Mouse (Mus musculus): ENCODE data around the gene Syap1. TPM values are rescaled to one million over a fixed set of nuclear protein-coding genes. Genes with fewer than 3 reads are reported as not detected.
"Not testable (repeated sequence)": the region's sequence is repeated elsewhere in the genome, so short reads cannot be mapped to it uniquely, and the experiment has no call there.

Gene Syap1
- polyA plus RNA-seq, 1 experiment from 2014 or later = 19.4 TPM

DNA sequence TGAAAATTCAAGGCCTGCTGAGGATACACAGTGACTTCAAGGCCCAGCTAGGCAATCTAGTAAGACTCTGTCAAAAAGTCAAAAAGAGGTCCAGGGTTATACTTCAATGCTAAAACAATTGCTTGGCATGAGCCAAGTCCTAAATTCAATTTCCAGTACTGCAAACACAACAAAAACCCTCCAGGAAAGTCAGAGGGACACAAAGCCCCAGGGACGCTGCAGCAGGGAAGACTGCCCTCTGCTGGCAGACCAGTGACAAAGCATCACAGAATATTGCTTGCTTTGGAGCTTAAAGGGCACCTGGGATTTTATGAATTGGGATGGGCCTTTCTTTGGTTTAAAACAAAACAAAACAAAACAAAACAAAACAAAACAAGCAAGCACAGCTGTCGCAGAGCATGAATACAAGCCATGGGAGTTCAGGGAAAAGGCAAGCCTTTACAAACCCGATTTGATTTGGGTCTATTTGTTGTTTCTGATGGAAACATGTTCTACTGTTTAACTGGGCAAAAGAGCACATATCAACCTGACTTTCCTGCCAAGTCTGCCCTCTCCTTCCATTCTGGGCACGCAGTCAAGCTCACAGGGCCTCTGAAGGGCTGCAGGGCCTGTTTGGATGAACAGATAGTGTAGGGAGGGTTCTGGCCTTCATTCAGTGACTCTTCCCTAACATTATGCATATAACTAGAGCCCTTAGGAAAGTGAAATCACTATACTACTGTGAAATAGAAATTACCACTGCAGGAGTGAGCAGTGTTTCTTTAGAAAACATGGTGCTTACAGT is 16.3 kb downstream of the Syap1 start:
- H3K27me3 ChIP-seq (ENCODE audit: poor library complexity, severe bottlenecking) = peaks cover 10% of the 10 kb centered on the region
- DNase-seq (ENCODE audit: extremely low spot score, low spot score) = peak; percentile 15
- no peak overlapping the region for H3K27ac ChIP-seq
- H3K4me3 ChIP-seq = no peak overlapping the region
- WGBS = 37% methylated on average over 4 of the region's 4 CpGs
- no peaks in the 10 kb centered on the region for H3K4me1 ChIP-seq
- no peaks in the 10 kb centered on the region for H3K9me3 ChIP-seq
- H3K36me3 ChIP-seq (replicated peaks) = peaks cover 48% of the 10 kb centered on the region

- H3K27me3 ChIP-seq (ENCODE audit: poor library complexity, severe bottlenecking) = peaks cover 10% of the 10 kb centered on the region
- H3K9me3 ChIP-seq = no peaks in the 10 kb centered on the region
- no peak overlapping the region for H3K4me3 ChIP-seq
- no peaks in the 10 kb centered on the region for H3K4me1 ChIP-seq
- 87% methylated on average over 3 of the region's 3 CpGs for WGBS
- peaks cover 56% of the 10 kb centered on the region for H3K36me3 ChIP-seq (replicated peaks)
- H3K27ac ChIP-seq = no peak overlapping the region
- DNase-seq (ENCODE audit: extremely low spot score, low spot score) = no peak
Measured at GRCm38 (mm10) chrX:162868294-162868965, 19.8 kb downstream of the Syap1 start.

- Histone ChIP-seq H3K27me3 (ENCODE audit: poor library complexity, severe bottlenecking) (0 out of 2 replicates have a peak, but pooled peaks cover 6% of the 10 kb centered on the region), H3K27ac (no peak overlapping the region), H3K4me1 (no peaks in the 10 kb centered on the region), H3K4me3 (no peak overlapping the region), H3K9me3 (no peaks in the 10 kb centered on the region), H3K36me3 (replicated peaks) (no peaks in the 10 kb centered on the region)
- no peak for DNase-seq (ENCODE audit: extremely low spot score, low spot score)
- 77% methylated on average over 1 of the region's 1 CpGs for WGBS
Measured at GRCm38 (mm10) chrX:162848682-162849081, 39.6 kb downstream of the Syap1 start.

DNA sequence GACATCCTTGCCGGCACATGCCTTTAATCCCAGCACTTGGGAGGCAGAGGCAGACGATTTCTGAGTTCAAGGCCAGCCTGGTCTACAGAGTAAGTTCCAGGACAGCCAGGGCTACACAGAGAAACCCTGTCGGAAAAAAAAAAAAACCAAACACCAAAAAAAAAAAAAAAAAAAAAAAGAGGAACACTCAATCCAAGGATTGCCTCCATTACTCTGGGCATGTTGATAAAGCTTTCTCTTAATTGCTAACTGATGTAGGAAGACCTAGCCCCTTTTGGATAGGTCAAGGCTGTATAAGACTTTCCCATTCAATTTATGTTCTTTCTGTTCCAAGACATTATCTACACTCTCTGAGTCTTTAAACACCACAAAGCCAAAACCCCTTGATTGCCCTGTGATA is 42.7 kb downstream of the Syap1 start:
- DNase-seq (ENCODE audit: extremely low spot score, low spot score) = no peak
- H3K36me3 ChIP-seq (replicated peaks) = no peaks in the 10 kb centered on the region
- H3K9me3 ChIP-seq = no peaks in the 10 kb centered on the region
- no peak overlapping the region for H3K27ac ChIP-seq
- H3K4me1 ChIP-seq = no peaks in the 10 kb centered on the region
- no peak overlapping the region for H3K4me3 ChIP-seq
- 91% methylated on average over 3 of the region's 3 CpGs for WGBS
- 0 out of 2 replicates have a peak, but pooled peaks cover 6% of the 10 kb centered on the region for H3K27me3 ChIP-seq (ENCODE audit: poor library complexity, severe bottlenecking)

- H3K27ac ChIP-seq = no peak overlapping the region
- H3K36me3 ChIP-seq (replicated peaks) = no peaks in the 10 kb centered on the region
- 0 out of 2 replicates have a peak, but pooled peaks cover 6% of the 10 kb centered on the region for H3K27me3 ChIP-seq (ENCODE audit: poor library complexity, severe bottlenecking)
- H3K4me3 ChIP-seq = no peak overlapping the region
- H3K9me3 ChIP-seq = no peaks in the 10 kb centered on the region
- no peak for DNase-seq (ENCODE audit: extremely low spot score, low spot score)
- 73% methylated on average over 8 of the region's 8 CpGs for WGBS
- no peaks in the 10 kb centered on the region for H3K4me1 ChIP-seq
Measured at GRCm38 (mm10) chrX:162844447-162845100, 43.7 kb downstream of the Syap1 start.

GRCm38 (mm10) chrX:162832101-162832500 is 56.1 kb downstream of the Syap1 start:
- Histone ChIP-seq H3K27me3 (ENCODE audit: poor library complexity, severe bottlenecking) (peaks cover 46% of the 10 kb centered on the region), H3K9me3 (no peaks in the 10 kb centered on the region), H3K36me3 (replicated peaks) (no peaks in the 10 kb centered on the region), H3K4me1 (peaks cover 11% of the 10 kb centered on the region), H3K27ac (no peak overlapping the region), H3K4me3 (no peak overlapping the region)
- DNase-seq (ENCODE audit: extremely low spot score, low spot score) = no peak
- WGBS = 37% methylated on average over 3 of the region's 3 CpGs

GRCm38 (mm10) chrX:162831542-162831941 is 56.7 kb downstream of the Syap1 start:
- no peak overlapping the region for H3K4me3 ChIP-seq
- no peaks in the 10 kb centered on the region for H3K36me3 ChIP-seq (replicated peaks)
- no peak for DNase-seq (ENCODE audit: extremely low spot score, low spot score)
- H3K9me3 ChIP-seq = no peaks in the 10 kb centered on the region
- WGBS = 62% methylated on average over 1 of the region's 1 CpGs
- no peak overlapping the region for H3K27ac ChIP-seq
- H3K4me1 ChIP-seq = peaks cover 11% of the 10 kb centered on the region
- peaks cover 43% of the 10 kb centered on the region for H3K27me3 ChIP-seq (ENCODE audit: poor library complexity, severe bottlenecking)

GRCm38 (mm10) chrX:162831036-162831435 is 57.2 kb downstream of the Syap1 start:
- no peaks in the 10 kb centered on the region for H3K36me3 ChIP-seq (replicated peaks)
- H3K9me3 ChIP-seq = no peaks in the 10 kb centered on the region
- H3K4me3 ChIP-seq = no peak overlapping the region
- WGBS = 15% methylated on average over 1 of the region's 1 CpGs
- H3K4me1 ChIP-seq = peaks cover 11% of the 10 kb centered on the region
- H3K27me3 ChIP-seq (ENCODE audit: poor library complexity, severe bottlenecking) = peaks cover 43% of the 10 kb centered on the region
- no peak overlapping the region for H3K27ac ChIP-seq
- DNase-seq (ENCODE audit: extremely low spot score, low spot score) = no peak

- peaks cover 43% of the 10 kb centered on the region for H3K27me3 ChIP-seq (ENCODE audit: poor library complexity, severe bottlenecking)
- not testable (repeated sequence) for H3K4me3 ChIP-seq; H3K9me3 ChIP-seq; H3K36me3 ChIP-seq (replicated peaks); DNase-seq (ENCODE audit: extremely low spot score, low spot score); H3K27ac ChIP-seq
- 68% methylated on average over 2 of the region's 2 CpGs for WGBS
- peaks cover 11% of the 10 kb centered on the region for H3K4me1 ChIP-seq
Measured at GRCm38 (mm10) chrX:162830313-162830712, 57.9 kb downstream of the Syap1 start.

DNA sequence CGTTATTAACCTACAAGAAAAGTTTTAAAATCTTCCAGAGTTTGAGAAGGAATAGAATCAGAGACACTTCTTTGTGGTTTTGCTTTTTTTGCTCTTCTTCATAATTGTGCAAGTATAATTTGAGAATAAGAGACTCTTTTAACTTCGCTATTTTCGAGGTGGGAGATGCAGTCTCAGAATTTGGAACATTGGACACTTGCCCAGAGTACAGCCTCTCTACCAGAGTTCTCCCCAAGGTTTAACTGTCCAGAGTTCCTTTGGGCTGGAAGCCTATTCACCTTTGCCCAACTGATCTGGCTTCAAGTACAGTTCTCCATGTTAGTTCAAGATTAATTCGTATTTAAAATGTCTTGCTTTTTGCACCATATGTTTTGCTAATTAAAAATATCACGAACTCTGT is 58.5 kb downstream of the Syap1 start:
- H3K36me3 ChIP-seq (replicated peaks) = no peaks in the 10 kb centered on the region; the same call in 1 of the 2 replicates
- H3K4me3 ChIP-seq = peak overlapping the region; percentile 68
- H3K4me1 ChIP-seq = peaks cover 11% of the 10 kb centered on the region
- H3K9me3 ChIP-seq = no peaks in the 10 kb centered on the region
- H3K27me3 ChIP-seq (ENCODE audit: poor library complexity, severe bottlenecking) = peaks cover 39% of the 10 kb centered on the region
- DNase-seq (ENCODE audit: extremely low spot score, low spot score) = no peak
- H3K27ac ChIP-seq = peak overlapping the region; percentile 81
- WGBS = 45% methylated on average over 5 of the region's 5 CpGs

- Histone ChIP-seq H3K4me3 (peak within 1 kb of the TSS; percentile 68), H3K27ac (peak within 1 kb of the TSS; percentile 81), H3K4me1 (peaks cover 11% of the 10 kb centered on the region), H3K27me3 (ENCODE audit: poor library complexity, severe bottlenecking) (peaks cover 35% of the 10 kb centered on the region), H3K9me3 (no peaks in the 10 kb centered on the region), H3K36me3 (replicated peaks) (no peaks in the 10 kb centered on the region; the same call in 1 of the 2 replicates)
- peak; percentile 90 for DNase-seq (ENCODE audit: extremely low spot score, low spot score)
- 16% methylated on average over 37 of the region's 37 CpGs for WGBS
Measured at GRCm38 (mm10) chrX:162829203-162829708, 59.0 kb downstream of the Syap1 start, which contains the start of gene Txlng. Gene Txlng (minus strand): TSS chrX:162829454.

DNA sequence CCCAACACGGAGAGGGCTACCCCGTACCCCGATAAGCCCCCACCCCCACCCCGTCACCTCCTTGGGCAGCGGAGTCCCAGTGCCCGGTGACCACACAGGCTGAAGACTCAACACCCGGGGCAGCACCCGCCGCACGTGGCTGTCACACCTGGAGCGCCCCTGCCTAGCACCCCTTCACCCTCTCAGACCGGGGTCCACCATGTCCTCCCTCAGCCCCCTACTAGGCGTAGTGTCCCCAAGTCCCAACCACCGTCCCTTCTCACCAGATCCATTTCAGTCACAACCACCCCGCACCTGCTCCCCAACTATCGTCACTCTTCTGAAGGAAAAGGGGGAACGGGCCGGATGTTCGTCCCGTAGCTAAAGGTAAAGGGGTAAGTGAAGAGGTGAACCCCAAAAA is 59.5 kb downstream of the Syap1 start:
- whole genome bisulfite sequencing = 24% methylated on average over 20 of the region's 20 CpGs
- Histone ChIP-seq H3K27ac (peak overlapping the region; percentile 81), H3K27me3 (ENCODE audit: poor library complexity, severe bottlenecking) (peaks cover 30% of the 10 kb centered on the region), H3K9me3 (no peaks in the 10 kb centered on the region), H3K4me1 (peaks cover 11% of the 10 kb centered on the region), H3K4me3 (peak overlapping the region; percentile 68), H3K36me3 (replicated peaks) (peaks cover under 1% of the 10 kb centered on the region; the same call in 1 of the 2 replicates)
- DNase-seq (ENCODE audit: extremely low spot score, low spot score) = no peak

Data from forebrain, embryonic 10.5 days (tissue).